Mouse (Mus musculus) B cell, adult (primary cell): ENCODE results near the gene 1700001C02Rik. TPM values are rescaled to one million over a fixed set of nuclear protein-coding genes. Genes with fewer than 3 reads are reported as not detected.

Experiments used
- total RNA-seq: library from RNA; stranded (reverse); gene quantifications from 4 replicates; pipeline ENCODE4 v1.2.4, GENCODE M21; 2023; ENCODE audit not compliant: inconsistent age

1700001C02Rik gene
- not detected in 4 replicates for total RNA-seq

DNA sequence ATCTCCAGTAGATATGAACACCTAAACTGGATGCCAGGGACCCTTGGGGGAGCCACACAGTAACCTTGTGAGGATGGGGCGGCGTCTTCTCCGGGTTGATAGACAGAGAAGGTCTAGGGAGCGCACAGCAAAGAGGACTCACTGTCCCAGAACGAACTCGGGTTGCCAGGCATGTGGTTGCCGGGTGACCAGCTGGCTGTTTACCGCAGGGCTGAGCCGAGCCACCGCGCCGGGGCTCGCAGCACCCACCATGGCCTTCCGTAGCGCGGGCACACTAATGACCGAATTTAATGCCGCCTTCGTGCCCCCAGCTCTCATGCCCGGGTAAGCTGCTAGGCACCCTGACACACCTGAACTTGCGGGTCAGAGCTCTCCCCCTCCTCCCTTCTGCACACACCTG is at the start of gene 1700001C02Rik:
Gene 1700001C02Rik (plus strand): TSS at position 187 of the 400 bp plus-strand sequence.

DNA sequence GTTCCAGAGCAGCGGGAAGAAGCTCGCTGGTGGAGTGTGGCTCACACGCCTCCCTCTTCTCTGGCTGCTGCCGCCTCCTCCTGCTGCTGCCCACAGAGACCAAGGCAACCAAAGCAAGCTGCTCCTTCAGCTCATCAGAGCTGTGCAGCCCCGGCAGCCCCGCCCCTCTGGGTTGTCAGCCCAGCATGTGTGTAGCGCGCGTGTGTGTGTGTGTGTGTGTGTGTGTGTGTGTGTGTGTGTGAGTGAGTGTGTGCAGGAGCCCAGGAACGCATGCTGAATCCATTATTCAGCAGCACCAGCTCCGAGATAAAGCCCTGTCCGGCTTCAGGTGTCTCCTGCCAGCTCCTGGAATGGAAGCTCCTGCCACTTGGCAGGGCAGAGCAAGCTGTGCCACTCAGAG is 4.0 kb upstream of the 1700001C02Rik start, which contains the start of gene Otof:
Gene Otof (minus strand): TSS at position 112 of the 400 bp plus-strand sequence.

Other genes with a start within 250 kb of the 1700001C02Rik start
- 12.8 to 22.1 TPM (median 20.1 TPM) in 4 replicates for gene Selenoi, start 233.5 kb upstream of the 1700001C02Rik start, total RNA-seq
- not detected in 4 replicates for gene Drc1, start 184.7 kb upstream of the 1700001C02Rik start, total RNA-seq
- gene Otof, start 4.1 kb upstream of the 1700001C02Rik start, total RNA-seq: not detected in 4 replicates
- gene Cib4, start 79.8 kb downstream of the 1700001C02Rik start, total RNA-seq: not detected in 4 replicates
- gene Kcnk3, start 122.1 kb downstream of the 1700001C02Rik start, total RNA-seq: 0.57 to 1.1 TPM (median 0.88 TPM) in 4 replicates
- 47.8 to 61.4 TPM (median 55.9 TPM) in 4 replicates for gene Slc35f6, start 181.9 kb downstream of the 1700001C02Rik start, total RNA-seq
- 221 to 283 TPM (median 261 TPM) in 4 replicates for gene Cenpa, start 200.7 kb downstream of the 1700001C02Rik start, total RNA-seq
- gene Dpysl5, start 245.5 kb downstream of the 1700001C02Rik start, total RNA-seq: not detected in 4 replicates